Mouse (Mus musculus) frontal cortex, adult (tissue): ENCODE measurements around the gene Brf1.
A peak's percentile ranks its signal among the peaks of the same experiment; 100 is the strongest.

Experiments
- ATAC-seq: cut with Nextera tagmentation; 2 replicates; pipeline ENCODE4 v1.9.2; 2017; ENCODE audit warnings: mild to moderate bottlenecking, moderate library complexity, mixed read lengths; ENCODE audit not compliant: low TSS enrichment

Gene Brf1

DNA sequence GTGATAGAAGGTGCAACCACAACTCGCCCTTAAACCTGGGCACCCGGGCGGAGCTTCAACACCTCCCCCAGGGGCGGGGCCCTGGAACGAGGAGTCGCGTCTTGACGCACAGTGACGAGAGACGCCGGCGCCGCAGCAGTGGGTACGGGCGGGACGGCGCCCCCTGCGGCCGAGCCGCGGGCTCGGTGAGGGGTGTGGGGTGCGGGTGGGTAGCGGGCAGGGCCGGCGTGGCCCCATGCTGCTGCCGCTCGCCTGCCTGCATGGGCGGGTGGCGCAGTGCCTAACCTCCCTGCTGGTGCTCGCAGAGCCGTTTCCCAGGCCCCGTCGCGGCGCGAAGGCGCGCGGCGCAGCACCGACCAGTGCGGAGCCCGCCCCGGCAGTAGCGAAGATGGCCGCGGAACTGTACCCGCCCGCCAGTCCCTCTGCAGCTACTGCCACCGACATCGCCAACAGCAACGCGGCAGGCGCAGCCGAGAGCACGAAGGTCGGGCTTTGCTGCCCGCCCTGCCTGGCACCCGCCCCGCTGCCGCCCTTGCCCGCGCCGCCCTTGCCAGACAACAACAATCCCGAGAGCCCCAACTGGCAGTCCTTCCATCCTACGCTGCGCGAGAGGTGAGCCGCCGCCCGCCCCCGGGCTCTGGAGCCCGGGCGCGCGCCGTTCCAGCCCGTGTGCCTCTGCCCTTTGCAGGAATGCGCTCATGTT lies 24.0 kb downstream of the Brf1 start, which contains the start of gene Btbd6:
TSS of gene Btbd6 (plus strand) at position 112 of the 703 bp plus-strand sequence.
- peak; percentile 89 for ATAC-seq

DNA sequence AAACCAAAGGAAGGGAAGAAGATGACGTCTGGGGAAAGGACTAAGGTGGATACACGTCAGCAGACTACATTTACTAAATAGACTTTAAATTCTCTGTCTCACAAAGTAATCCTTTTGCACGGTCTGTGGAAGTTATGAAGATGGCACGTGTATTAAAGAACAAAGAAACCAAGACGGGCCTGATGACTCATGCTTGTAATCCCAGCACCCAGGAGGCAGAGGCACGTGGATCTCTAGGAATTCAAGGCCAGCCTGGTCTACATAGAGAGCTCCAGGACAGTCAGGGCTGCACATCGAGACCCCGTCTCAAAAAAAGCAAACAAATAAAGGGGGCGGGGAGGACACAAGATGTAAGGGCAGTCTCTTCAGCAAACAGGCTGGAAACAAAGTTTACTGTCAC lies 25.8 kb downstream of the Brf1 start:
- no peak for ATAC-seq

DNA sequence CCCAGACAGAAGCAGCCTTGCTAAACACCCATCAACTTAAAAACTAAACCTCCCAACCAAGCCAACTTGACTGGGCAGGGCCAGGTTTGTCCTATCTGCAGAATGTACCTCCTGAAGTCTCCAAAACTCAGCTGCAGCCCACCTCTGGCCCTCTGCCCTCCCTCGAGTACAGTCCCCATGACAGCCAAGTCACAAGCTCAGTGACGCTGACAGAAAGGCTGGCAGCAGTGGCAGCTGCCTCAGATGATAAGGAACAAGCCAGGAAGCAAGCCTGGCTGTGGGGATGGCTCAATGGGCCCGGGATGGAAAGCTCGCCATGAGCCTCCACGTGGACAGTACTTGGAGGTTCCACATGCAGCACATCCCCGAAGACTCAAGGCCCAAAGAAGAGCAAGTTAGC lies 30.9 kb downstream of the Brf1 start:
- ATAC-seq: no peak

DNA sequence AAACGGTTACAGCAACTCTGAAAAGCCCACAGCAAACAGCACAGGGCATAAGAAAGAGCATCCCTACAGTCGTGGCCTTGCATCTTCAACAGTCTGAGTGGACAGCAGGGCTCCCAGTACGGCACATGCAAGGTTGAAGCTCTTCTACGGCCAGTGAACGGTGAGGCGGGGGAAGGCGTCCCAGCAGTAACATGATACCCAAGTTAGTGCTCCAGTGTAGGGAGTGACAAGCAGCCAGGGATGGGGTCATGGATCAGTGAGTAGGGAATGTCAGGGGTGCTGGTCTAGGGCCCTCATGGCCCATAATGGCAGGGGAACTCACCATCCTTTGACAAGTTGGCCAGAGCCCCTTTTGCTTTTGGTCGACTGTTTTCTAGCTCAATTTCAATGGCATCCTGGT lies 31.6 kb downstream of the Brf1 start:
- ATAC-seq: no peak

DNA sequence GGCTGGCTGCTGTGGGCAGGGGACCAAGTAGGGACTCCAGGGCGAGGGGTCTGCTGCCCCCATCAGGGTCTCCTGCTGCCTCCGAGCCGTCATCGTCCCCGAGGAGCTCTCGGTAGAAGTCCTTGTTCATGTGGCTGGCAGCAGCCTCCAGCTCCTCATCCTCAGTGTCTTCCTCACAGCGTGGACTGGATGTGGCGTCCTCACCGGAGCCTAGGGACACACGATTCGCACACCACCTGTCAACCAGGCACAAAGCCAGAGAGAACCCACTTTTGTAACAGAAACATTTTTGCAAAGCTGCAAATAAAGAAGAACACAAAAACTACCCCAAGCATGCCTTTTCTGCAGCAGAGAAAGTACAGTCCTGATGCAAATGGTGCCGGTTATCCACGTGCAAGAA lies 34.7 kb downstream of the Brf1 start:
- ATAC-seq: no peak

DNA sequence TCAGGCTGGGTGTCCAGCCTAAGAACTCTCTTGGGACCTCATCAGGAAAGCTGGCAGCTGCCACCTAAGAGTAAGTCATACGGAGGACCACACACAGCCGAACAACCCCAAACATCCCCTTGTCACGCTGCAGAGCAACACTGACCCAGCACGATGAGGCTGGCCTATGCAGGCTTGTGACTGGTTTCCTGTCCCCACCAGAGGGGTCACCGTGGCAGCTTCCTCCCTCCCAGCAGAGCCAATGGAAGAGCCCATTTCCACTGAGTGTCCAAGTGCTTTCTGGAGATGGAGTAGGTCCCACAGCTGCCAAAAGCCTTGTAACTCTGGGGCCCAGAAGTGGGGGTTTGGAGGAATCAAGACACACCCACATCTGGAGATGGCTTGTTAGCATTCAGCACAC lies 38.6 kb downstream of the Brf1 start:
- no peak for ATAC-seq

DNA sequence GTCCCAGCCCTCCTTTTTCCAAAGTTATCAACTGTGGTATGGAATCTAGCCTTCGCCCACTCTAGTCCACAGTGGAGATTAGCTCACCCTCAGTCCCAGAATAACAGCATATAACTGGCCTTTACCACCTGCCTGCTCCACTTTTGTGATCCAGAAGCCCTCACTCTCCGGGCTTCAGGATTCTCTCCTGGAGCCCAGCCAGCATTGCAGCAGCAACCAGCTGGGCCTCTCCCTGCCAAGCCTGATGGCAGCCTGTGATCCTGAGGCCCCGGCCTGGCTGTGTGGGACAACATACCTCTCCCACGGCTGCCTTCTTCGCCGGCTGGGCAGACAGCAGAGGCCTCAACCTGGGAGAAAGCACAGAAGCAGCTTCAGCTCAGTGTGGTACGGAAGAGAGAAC lies 39.1 kb downstream of the Brf1 start:
- peak; percentile 20; the same call in 1 of the 2 replicates for ATAC-seq

DNA sequence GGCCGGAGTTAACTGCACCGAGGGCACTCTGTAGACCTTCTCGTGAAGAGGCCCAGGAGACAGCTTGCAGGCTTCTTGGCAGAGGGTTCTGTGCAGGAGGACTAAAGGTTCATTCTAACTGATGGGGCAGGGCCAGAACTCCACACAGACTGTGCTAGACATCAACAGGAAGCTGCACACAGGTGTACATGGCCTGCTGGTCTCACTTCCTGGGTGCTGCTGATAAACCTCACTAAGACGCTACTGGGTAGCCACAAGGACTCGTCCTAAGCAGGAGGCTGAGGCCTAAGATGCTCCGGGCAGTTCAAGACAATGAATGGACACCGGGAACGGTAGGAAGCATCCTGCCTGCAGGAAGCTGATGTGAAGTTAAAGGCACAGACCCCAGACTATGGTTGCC lies 41.1 kb downstream of the Brf1 start:
- ATAC-seq: no peak

DNA sequence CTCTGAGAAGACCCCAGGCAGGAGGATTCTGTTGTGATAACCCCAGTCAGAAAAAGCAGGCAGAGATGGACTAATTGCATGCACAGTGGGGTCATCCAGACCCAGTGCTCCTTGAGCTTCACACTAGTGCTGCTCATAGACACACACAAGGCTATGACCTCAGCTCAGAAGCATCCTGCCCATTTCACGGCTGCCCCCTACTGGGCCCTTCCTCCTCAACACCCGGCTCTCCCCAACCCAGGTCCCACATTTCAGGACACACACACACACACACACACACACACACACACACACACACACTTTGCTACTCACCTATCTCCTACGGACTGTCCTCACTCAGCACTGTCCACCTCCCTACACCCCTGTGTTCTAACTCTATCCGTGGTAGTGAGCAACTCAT lies 42.2 kb downstream of the Brf1 start:
- ATAC-seq: 0 out of 2 replicates have a peak, but pooled peaks have one; percentile 24

DNA sequence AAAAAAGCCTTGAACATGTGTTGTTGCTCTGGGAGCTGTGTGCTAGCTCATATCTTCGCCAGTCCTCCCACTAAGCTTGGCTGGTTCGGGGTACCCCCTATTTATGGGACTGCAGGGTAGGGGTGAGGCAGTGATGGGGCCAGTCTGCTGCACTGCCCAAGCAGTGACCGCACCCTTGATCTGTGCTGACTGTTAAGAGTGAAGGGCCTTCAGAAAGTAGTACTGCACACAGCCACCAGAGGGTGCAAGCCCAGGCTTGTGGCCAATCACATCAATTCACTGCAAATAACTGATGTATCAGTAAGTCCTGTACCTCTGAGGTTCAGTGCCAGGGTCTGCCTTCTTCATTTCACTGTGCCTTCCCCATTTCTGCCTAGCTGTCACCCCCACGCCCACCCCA lies 44.7 kb downstream of the Brf1 start:
- peak; percentile 13; the same call in 1 of the 2 replicates for ATAC-seq

DNA sequence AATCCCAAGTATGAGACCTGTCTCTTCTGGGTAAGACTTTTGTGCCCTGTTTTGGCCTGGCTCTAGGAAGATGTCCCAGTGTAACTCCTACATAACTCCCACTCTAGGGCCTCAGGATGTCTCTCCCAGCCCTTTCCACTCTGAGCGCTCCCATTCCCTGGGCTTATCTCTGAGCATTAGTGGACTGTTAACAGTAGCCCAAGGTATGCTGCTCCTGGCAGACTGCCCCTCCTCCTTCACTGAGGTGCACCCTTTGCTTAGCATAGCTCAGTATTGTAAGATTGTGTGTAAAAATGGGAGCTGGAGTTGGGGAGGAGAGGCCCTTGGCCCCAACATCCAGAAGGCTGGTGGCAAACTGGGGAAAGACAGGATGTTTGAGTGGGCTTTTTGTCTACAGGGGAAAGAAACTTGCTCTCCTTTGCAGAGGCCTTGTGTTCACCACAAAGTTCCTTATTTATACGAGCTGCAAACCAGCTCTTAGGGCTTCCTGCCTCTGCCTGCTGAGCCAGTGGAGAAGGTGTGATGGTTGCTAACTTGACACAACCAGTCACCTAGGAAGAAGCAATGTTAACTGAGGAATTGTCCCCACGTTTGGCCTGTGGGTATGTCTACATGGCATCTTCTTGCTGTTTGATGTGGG lies 47.5 kb downstream of the Brf1 start:
- ATAC-seq: no peak

DNA sequence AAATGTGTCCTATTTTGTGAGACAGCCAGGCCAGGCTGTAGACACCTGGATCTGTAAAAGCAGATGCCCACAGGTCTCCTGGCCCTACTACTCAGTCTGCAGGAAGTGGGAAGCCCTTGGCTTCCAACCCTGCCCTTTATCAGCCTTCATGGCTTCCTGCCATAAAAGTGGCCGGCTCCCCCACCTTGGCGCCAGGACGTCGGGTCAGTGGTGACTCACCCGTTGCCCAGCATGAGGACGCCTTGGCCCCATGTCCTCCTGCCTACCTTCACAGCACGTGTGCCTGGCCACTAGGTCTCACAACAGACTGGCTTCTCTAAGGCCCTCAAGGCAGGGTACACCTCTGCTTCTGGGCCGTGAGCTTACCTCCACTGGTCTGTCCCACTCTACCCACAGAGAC lies 48.1 kb downstream of the Brf1 start:
- ATAC-seq: no peak

DNA sequence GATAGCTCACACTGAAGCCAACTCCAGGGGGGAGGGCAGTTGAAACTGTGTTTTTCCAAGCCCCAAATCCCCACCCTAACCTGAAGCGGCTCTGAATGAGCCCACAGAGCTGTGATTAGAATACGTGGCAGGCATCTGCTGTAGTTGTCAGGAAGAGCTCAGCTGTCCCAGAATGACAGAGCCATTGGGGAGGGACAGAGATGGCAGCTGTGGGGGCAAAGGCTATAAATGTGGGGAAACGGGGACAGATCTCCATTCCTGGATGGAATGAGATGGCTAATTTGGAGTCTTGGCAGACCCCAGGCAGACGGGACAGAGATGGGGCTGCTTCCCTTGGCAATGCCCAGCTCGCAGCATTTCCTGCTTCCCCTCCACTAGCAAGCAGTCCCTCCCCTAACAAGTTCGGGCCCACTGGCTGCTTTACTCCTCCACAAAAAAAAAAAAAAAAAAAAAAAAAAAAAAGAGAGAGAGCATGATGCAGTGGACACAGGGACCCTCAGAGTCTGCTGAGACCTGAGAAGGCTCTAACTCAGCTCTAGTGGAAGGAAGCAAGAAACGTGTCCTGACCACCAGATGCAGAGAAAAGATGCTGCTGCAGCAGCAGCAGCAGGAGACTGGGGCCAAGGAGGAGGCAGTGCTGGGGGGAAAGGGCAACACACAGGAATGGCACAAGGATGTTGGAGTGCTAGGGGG lies 49.2 kb downstream of the Brf1 start:
- no peak for ATAC-seq

DNA sequence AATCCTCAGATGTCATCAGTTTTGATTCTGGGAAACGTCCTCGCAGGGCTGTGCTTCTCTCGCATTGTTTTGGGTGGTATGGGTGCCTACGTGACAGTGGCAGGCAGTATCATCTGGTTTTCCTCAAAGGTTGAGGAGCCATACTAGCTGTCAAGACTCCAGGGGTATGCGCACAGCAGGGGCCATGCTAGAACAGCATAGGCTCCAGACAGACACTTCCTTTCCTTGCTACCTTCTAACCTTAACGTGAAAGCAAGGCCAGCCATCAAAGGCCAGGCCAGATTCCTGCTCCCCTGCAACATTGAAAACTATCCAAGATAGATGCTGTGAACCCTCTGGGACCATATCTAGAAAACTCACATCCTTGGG lies 49.8 kb downstream of the Brf1 start:
- no peak; the same call in 1 of the 2 replicates for ATAC-seq

DNA sequence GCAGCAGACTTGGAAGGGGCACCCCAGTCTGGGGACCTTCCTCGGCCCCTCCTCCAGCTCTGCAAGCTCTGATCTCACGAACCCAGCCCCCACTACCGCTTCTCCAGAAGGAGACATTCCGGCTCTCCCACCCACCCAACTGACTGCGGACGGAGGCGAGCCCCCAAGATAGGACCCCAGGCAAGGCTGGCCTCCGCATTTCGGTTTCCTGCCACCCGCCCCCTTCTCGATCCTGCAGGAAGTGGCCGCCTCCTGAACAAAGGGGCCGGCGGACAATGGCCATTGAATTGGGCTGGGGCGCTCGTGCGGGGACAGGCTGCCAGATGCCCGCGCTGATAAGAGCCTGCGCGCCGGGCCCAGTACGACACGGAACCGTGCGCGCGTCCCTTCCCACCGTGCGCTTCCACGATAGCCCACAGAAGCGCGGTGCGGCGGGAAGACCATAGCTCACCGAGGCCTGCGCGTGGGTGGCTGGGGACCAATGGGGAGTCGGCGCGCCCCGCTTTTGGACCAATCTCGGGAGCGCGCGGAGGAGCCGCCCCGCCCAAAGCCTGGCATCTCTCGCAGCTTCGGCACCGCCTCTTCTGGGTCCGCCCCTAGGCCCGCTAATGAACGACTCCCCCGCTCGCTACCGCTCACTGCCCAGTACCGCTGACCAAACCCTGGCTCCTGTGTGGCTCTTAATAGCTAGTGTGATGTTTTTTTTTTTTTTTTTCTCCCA lies 50.3 kb downstream of the Brf1 start:
- peak; percentile 76 for ATAC-seq

DNA sequence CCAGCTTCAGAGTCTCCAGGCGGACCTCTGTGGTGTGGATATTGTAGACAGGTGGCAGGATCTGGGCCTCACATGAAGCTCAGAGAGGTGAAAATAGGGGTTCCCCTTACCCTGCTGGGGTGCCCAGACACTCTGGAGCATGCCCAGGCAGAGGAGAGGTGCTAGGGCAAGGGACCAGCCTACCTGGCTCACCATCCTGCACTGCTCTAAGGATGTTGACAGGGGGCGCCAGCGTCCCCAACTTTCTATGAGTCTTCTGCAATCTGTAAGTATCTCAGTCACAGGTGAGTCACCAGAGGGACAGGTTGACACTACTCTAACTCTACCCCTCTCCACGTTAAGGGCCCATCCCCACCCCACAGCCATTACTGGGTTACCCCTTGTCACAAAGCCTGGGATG lies 53.2 kb downstream of the Brf1 start:
- ATAC-seq: no peak

DNA sequence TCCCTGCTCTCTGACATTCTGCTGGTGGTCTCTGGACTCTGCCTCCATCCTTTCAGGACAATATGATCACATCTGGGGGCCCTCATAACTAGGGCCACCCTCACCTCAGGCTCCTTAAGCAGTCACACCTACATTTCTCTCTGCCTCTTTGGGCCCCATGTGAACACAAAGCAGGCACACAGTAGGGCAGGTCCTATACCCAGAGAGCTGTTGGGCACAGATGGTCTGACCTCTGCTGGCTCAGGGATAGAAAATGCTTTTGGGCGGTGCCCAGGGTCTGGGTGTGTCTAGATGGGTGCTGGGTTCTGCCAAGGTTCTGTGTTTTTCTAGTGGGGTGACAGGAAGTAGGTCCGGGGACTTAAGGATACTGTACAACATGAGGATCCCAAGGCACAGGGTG lies 56.8 kb downstream of the Brf1 start:
- ATAC-seq: no peak

DNA sequence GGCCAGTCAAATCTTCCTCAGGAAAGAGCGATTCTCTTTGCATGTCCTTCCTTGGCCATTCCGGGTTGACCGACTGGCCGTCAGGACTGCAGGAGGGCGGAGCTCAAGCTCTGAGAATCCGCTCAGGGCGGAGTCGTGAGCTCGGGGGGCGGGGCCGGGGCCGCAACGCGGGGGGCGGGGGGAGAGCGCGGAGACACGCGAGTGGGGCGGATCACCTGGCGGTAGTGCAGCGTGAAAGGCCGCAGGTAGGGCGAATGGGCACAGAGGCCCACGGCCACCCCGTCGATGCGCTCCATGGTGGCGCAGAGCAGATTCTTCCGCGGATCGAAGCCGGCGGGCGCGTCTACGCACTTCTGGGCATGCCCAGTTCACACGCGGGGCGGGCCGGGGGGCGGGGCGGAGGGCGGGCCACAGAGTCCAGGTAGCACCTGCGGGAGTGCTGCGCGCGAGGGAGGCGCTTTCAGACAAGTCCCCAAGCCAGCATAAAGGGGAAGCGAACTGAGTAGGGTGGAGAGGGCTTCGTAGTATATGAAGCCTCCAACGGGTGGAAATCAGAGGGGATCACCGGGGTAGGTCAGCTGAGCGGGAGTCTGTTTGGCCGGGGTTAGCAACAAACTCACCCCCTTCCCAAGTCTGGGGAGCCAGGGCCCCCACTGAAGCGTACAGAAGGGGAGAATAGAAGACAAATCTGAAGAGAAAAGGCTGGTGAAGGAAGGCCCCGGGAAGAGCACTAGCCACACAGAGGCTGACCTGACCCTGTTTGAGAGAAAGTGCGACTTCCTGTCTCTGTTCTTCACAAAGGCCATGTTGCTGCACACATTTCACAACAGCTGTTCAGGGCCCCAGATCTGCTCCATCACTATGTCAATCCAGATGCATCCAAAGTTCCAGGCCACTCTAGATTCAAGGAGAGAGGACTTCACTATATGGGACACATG lies 58.5 kb downstream of the Brf1 start, which contains the start of gene Nudt14:
TSS of gene Nudt14 (minus strand) at position 349 of the 938 bp plus-strand sequence.
- ATAC-seq: peak; percentile 60

DNA sequence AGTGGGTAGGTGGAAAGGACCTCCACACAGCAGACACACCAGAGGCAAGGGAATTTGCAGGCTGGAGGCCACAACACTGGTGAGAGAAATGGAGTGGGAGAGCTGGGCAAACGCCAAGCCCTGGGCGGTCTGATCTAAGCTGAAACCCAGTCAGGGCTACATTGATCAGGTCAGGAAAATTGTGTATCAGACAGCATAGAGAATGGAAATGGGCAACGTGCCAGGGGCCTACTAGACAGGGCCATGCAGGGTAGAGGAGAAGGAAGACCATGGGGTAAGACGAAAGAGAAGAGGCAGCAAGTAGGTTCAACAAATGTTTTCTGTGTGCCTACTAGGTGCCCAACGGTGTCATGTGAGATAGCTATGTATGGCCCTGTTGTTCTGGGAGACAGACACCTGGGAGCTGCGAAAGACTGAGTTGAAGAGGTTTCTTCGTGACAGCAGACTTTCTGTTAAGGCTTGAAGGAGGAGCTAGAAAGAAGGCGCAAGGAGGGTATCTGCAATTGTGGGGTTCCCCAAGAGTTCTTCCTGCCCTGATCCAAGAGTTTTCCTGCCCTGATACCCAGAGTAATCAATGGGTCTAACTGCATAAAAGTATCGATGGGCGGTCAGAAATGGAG lies 59.2 kb downstream of the Brf1 start:
- ATAC-seq: peak; percentile 6; the same call in 1 of the 2 replicates

DNA sequence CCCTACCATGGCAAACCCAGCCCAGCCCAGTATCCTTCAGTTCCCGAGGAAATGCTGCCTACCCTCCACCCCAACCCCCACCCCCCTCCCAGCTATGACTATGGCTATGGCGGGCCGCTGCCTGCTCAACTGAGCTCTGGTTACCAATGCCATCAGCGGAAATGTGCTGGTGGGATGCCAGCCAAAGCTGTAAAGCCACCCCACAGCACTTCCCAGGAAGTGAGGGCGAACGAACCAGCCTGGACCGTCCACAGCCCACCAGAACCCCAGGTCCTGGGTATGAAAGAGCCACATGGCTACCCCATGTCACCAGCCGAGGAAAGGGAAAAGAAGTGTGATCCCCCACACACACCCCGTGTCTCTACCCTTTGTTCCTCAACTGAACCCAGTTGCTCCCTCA lies 59.8 kb downstream of the Brf1 start:
- no peak for ATAC-seq

DNA sequence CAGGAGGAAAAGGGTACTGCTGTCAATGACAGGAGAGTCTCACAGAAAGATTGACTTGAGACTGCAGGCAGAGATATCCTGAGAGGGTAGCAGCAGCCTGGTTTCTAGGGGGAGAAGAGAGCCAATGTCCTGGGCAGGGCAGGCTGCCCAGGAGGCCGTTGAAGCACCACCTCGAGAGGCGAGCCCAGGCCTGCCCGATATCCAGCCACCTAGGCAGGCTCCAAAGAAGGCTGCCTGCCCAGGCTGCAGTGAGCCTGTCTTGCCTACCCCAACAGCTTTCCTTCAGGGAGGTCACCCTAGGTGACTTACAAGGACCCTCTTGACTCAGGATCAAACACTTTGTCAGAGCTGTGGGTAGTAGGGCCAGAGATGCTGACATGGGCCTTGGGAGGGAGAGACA lies 60.3 kb downstream of the Brf1 start:
- ATAC-seq: no peak
